1 mouse cellular context compared by ENCODE assay signal in the genomic region with DNA sequence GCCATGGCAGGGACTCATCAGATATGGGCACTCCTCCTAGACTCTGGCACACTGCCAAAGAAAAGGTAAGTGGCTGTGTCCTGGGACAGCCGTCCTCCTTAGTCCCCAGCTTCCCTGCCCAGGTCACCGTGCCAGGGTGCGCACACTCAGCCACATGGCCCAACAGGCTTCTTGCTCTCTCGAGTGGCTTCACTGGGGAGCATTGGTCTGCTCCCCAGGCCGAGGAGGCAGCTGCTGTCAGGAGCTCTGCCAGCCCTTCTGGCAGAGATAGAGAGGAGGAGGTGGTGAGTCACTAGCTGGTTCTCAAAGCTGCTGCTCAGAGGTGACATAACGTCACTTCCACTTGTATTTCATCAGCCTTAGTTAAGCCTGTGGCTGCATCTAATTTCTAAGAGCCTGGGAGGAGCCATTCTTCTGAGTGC.
TF ChIP-seq lines count a peak whose summit lies in the region.

No protein-coding gene starts in this region.

TF ChIP-seq in MEL, 35 proteins besides CTCF, POLR2A, EP300 and RAD21 (continued from another document):
- TF ChIP-seq BHLHE40 (IDR thresholded peaks at IDR 0.05; ENCODE audit: borderline replicate concordance, low read depth, low read length) (no peak), POLR2AphosphoS2 (IDR thresholded peaks at IDR 0.05; ENCODE audit: low read length) (no peak; the same call in 1 of the 2 replicates), NELFE (IDR thresholded peaks at IDR 0.05; ENCODE audit: low read depth, low read length) (0 out of 2 replicates have a peak, but pooled peaks have one; percentile 20), MAX (IDR thresholded peaks at IDR 0.05; ENCODE audit: low read length) (peak; percentile 76), ZKSCAN1 (IDR thresholded peaks at IDR 0.05; ENCODE audit: low read depth, low read length) (no peak), ZMIZ1 (IDR thresholded peaks at IDR 0.05; ENCODE audit: low read depth, low read length) (no peak), SIN3A (IDR thresholded peaks at IDR 0.05; ENCODE audit: low read length) (peak; percentile 72), MAFK (IDR thresholded peaks at IDR 0.05; ENCODE audit: borderline replicate concordance, low read depth, low read length) (no peak), GATA1 (IDR thresholded peaks at IDR 0.05; ENCODE audit: low read depth, low read length) (no peak; the same call in none of the 2 replicates), TAL1 (IDR thresholded peaks at IDR 0.05; ENCODE audit: low read length) (peak; percentile 77), JUND (IDR thresholded peaks at IDR 0.05; ENCODE audit: low read depth, low read length) (peak; percentile 93), USF1 (IDR thresholded peaks at IDR 0.05; ENCODE audit: low read depth, low read length) (peak; percentile 6; the same call in 1 of the 2 replicates), SMC3 (IDR thresholded peaks at IDR 0.05; ENCODE audit: low read depth, low read length) (peak; percentile 22; the same call in 1 of the 2 replicates)
